Mouse (Mus musculus) ovary, postnatal 36 days (tissue): Measurements from ENCODE around the gene Dnmbp.
"Not testable (repeated sequence)": the region's sequence is repeated elsewhere in the genome, so short reads cannot be mapped to it uniquely, and the experiment has no call there.

Experiments used
- DNase-seq: peaks from one replicate; pipeline ENCODE4 v3.0.0; 2022; ENCODE audit warnings: low spot score, mixed read lengths

Dnmbp gene

GRCm38 (mm10) chr19:43939769-43940689 is at the start of gene Dnmbp:
TSS of gene Dnmbp (minus strand) at chr19:43940191.
- DNase-seq = peak; percentile 87

- no peak for DNase-seq
Measured at GRCm38 (mm10) chr19:43986069-43986794, 46.2 kb upstream of the Dnmbp start, which contains the start of gene Cpn1. TSS of gene Cpn1 (minus strand) at chr19:43986556.

- DNase-seq = no peak
Measured at GRCm38 (mm10) chr19:43981992-43982391, 42.0 kb upstream of the Dnmbp start.

- DNase-seq = no peak
Measured at GRCm38 (mm10) chr19:43980711-43981110, 40.7 kb upstream of the Dnmbp start.

- DNase-seq = no peak
Measured at GRCm38 (mm10) chr19:43977799-43978198, 37.8 kb upstream of the Dnmbp start.

- DNase-seq = no peak
Measured at GRCm38 (mm10) chr19:43976661-43977060, 36.7 kb upstream of the Dnmbp start.

- DNase-seq = no peak
Measured at GRCm38 (mm10) chr19:43974221-43974620, 34.2 kb upstream of the Dnmbp start.

- DNase-seq = no peak
Measured at GRCm38 (mm10) chr19:43973711-43974110, 33.7 kb upstream of the Dnmbp start.

- no peak for DNase-seq
Measured at GRCm38 (mm10) chr19:43972129-43972528, 32.1 kb upstream of the Dnmbp start.

- no peak for DNase-seq
Measured at GRCm38 (mm10) chr19:43968436-43969026, 28.5 kb upstream of the Dnmbp start.

- no peak for DNase-seq
Measured at GRCm38 (mm10) chr19:43966481-43966880, 26.5 kb upstream of the Dnmbp start.

GRCm38 (mm10) chr19:43965496-43966085 is 25.6 kb upstream of the Dnmbp start:
- no peak for DNase-seq

GRCm38 (mm10) chr19:43962795-43963194 is 22.8 kb upstream of the Dnmbp start:
- no peak for DNase-seq

- no peak for DNase-seq
Measured at GRCm38 (mm10) chr19:43961185-43961584, 21.2 kb upstream of the Dnmbp start.

- no peak for DNase-seq
Measured at GRCm38 (mm10) chr19:43960014-43960413, 20.0 kb upstream of the Dnmbp start.

- DNase-seq = peak; percentile 70
Measured at GRCm38 (mm10) chr19:43959162-43959561, 19.2 kb upstream of the Dnmbp start.

GRCm38 (mm10) chr19:43957881-43958280 is 17.9 kb upstream of the Dnmbp start:
- DNase-seq = no peak

GRCm38 (mm10) chr19:43957402-43957801 is 17.4 kb upstream of the Dnmbp start:
- DNase-seq = no peak

- no peak for DNase-seq
Measured at GRCm38 (mm10) chr19:43955266-43955665, 15.3 kb upstream of the Dnmbp start.

GRCm38 (mm10) chr19:43954864-43955263 is 14.9 kb upstream of the Dnmbp start:
- no peak for DNase-seq

- not testable (repeated sequence) for DNase-seq
Measured at GRCm38 (mm10) chr19:43952936-43953335, 12.9 kb upstream of the Dnmbp start.
